Mouse (Mus musculus) 416B (cell line): Measurements from ENCODE around the gene Anxa2.

Experiments
- DNase-seq: peaks from one replicate; pipeline ENCODE4 v3.0.0; 2011; ENCODE audit warnings: low read depth

Gene Anxa2

DNA sequence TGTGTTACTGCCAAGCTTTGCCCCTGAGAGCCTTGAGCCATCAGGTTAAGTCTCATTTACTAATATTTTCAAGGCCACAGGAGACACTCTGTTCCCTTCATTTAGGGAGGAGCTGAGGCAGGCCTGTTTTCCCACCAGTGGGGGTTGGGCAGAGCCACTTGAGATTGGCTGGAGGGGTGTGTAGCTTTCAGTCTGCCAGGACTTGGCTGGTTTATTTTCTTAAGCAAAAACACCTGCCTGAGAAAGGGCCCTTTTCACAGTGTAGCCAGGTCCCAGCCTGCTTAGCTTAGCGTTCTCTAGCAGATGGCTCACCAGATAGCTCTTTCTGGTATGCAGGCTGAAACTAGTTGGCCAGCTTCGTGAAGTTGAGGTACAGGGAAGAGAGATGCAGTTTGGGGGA lies 5.6 kb downstream of the Anxa2 start:
- DNase-seq = no peak

DNA sequence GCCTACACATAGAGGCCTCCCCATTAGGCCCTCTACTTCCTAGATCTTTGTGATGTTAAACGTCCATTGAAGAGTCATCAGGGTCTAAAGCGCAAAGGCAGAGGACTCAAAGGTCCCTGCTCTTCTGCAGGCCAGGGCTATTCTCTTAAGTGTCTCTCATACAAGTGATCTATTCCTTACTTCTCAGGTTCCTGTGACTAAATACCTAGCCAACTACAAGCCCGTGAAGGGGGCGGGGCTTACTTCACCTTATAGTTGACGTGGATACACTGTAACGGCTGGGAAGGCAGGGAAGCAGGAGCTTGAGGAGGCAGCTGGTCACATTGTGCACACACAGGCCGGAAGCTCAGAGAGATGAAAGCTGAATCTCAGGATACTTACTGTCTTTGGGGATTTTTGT lies 6.5 kb downstream of the Anxa2 start:
- no peak for DNase-seq

DNA sequence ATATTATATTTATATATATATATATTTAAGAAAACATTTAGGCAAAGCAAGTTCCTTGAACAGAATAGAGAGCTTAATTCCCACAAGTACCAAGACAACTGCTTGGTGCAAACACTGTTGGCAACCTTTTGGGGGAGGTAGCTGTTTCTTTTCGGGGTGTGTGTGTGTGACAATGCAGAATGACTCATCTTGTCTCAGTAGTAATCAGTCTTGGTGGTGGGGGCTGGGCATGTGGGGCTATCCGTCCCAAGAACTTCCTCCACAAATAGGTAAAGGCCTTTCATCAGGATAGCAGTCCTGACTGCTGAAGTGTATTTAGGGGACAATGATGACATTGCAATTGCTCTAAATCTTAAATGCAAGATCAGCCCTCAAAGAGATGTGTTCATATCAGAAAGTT lies 9.6 kb downstream of the Anxa2 start:
- peak; percentile 53 for DNase-seq

DNA sequence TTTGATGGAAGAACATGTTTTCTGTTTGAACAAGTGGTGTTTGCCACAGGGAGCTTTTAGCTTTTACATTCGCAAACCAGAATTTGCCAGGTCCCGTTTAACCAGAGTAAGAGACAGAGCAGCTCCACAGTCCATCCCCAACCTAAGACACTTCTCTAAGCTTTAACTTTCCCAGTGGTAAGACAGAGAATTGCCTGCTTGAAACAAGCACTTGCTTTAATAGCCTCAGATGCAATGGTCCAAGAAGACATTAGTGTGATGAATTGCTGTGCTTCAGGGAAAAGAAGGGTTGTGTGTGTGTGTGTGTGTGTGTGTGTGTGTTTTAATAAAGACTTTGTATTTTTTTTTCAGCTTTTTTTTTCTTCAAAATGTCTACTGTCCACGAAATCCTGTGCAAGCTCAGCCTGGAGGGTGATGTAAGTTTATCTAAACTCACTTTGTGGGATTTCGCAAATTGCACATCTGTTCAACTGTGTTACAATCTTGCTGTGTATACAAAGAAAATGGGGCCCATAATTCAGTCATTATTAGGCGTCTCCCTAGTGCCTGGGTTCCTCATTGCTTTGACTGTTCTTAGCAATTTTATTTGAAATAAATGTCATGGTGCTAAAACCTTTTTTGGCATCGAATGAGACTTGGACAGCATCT lies 10.8 kb downstream of the Anxa2 start:
- peak; percentile 61 for DNase-seq

DNA sequence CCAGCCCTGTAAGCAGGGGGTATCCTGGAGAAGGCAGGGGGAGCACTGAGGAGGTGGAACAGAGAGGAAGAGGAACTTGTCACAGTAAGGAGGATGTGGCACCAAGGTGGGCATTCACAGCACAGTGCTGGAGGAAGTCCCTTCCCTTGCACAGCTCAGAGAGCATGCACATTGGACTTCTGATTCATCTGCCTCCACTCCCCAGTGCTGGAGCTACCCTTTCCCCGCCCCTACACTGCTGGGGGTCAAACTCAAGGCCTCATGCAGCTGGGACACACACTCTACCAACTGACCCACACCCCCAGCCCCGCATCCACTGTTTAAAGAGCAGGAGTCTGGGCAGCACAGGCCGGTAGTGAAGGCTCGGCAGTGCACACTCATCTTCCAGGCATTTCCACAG lies 12.7 kb downstream of the Anxa2 start:
- DNase-seq = peak; percentile 51

DNA sequence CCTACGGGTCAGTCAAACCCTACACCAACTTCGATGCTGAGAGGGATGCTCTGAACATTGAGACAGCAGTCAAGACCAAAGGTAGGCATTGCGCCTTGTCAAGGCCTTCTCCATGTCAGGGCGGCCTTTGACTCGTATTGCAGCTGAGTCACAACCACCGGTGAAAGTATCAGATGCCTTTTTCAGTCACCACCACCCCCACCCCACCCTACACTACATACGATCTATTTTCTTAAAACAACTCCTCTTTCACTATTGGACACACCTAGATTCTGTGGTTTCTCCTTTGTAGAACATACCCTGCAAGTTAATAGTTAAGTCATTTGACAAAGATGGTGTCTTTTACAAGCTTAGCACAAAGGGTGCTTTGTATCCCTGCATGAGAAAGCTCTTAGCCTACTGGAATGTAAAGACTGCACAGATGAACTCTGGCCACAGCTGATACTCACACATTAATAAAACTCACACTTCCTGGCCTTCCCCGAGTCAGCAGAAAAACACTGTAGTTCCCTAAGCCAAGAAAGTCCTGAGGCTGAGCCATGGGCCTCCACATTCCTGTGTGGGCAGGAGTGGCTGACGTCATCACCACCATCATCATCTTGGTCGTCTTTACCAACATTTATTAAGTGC lies 14.0 kb downstream of the Anxa2 start:
- no peak for DNase-seq

DNA sequence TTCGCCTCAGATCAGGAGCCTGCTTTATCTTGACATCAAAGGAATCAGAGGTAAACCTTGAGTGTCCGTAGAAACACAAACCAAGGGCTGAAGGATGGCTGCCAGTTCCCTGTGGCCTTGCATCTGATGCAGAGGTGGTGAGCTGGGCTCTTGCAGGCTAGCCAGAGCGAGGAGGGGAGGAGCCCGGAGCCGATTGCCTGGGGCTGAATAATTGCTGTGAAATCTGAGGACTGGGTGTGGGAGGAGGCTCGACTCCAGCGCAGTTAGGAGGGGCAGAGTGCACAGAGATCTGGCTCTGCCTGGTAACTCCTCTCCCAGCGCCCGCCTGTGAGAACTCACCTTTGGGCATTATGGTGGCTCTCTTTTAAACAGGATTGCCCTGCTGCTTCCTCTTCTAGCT lies 15.6 kb downstream of the Anxa2 start:
- DNase-seq = no peak

DNA sequence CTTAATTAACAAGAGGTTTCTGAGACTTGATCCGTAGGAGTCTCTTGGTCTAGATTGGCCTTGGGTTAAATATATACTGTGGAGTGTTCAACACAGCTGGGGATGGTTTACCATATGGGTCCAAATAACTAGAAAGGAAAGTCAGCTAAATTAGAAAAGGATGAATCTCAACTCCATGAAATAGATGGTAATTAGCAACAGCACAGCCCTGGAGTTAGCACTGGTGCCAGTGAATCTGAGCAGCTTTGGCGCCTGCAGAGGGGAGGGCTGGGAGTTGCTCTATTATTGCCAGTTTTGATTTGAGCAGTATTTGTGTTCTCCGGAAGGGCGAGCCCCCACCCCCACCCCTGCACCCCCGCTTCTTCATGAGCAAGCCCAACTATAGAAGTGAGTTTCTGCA lies 16.9 kb downstream of the Anxa2 start:
- DNase-seq = no peak

DNA sequence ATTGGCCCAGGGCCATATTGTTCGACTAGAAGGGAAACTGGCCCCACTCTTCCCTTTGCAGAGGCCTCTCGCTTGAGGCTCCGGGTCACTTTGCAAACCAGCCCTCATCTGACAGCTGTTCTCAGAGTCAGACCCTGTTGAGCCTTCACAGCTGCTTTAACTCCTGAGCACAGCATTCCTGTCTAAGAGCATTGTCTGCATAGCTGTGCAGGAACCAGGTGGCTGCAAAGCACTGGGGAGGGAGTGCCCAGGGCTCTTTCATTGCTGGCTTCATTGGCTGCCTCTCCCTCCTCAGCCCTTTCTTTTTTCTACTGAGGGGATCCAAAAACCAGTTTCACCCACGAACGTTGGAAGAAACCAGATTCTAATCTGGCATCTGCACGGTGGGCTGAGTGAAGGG lies 17.5 kb downstream of the Anxa2 start:
- no peak for DNase-seq

DNA sequence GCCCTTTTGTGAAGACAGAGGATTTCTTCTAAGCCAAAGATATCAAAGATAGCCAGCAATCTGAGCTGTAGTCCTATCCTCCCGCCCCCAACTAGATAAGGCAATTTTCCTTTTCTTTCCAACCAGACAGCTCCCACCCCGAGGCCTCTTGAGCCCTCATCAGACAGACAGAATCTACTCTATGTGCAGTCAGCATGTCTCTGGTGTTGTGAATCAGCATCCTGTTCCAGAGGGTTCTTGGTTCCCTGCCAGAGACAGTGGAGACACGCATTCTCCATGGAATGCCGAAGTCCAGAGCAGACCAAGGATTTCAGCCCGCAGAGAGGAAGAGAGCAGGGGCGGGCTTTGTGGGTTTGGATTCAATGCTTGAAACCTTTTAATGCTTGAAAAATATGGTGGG lies 19.3 kb downstream of the Anxa2 start:
- no peak for DNase-seq

DNA sequence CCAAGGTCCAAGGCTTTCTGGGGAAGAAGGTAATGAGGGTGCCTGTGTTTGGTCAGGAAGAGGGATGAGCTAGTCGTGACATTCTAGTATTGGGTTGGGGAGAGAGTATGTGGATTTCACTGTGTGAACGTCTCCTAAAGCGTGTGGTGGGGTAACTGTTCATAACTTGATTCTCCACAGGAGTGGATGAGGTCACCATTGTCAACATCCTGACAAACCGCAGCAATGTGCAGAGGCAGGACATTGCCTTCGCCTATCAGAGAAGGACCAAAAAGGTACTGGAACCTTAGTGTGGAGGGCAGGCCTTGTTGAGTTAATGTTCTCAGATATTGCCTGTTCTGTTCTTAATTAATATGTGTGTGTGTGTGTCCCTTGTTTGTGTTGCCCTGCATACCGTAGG lies 22.5 kb downstream of the Anxa2 start:
- DNase-seq = peak; percentile 26

DNA sequence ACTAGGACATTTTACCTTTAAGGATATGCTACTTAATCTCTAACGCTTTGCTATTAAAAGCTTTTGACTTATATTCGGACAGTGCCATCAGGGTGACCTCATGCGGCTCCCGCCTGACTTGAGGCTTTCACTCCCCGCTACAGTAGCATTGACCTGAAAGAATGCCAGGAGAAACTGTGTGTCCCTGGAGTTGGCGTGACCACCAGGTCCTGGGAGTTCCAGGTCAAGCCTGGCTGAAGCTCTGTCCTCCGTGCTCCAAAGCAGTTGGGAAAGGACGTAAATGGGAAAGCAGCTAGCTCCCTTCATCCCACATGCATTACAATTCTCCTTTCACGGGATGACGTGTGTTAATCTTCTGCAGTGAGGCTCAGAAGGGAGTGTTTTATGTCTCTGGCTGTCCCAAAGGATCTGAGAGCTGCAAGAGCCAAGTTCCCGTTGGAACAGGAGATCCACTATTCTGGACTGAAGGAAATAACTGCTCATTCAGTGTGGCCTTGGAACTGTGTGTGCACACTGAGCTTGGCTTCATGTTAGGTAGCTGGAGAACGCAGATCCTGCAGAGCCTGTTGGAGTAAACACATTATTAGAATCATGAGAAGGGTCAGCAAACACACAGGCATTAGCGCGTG lies 23.9 kb downstream of the Anxa2 start:
- DNase-seq = no peak

DNA sequence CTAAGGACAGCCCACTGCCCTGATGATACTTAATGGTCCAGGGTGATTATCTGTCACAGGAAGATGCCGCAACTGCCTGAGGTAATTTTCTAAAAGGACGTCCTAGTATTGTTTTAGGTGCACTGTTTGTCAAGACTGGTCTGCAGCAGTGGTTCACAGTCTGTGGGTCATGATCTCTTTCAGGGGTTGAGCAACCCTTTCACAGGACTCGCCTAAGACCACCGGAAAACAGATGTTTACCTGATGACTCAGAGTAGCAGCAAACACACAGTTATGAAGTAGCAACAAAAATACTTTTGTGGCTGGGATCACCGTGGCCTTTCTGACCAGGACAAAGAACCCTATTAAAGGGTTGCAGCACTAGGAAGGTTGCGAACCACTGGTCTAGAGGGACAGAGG lies 24.4 kb downstream of the Anxa2 start:
- peak; percentile 75 for DNase-seq

DNA sequence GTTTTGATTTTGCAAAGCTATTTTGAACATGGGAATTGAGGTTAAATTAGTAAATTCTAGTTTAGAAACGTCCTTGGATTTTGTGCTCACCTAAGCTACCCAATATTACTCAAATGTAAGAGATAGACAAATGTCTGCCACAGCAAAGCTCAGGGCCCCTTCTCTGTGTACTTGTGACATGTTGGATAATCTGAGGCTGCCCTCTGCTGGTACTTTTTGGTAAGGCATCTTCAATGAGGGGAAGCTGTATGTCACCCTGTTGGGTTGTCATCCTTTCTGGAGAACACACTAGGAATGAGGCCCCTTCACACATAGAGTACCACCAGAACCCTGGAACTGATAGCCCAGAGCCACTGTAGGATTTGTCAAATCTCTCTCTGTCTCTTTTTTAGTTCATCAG lies 26.9 kb downstream of the Anxa2 start:
- peak; percentile 84 for DNase-seq

DNA sequence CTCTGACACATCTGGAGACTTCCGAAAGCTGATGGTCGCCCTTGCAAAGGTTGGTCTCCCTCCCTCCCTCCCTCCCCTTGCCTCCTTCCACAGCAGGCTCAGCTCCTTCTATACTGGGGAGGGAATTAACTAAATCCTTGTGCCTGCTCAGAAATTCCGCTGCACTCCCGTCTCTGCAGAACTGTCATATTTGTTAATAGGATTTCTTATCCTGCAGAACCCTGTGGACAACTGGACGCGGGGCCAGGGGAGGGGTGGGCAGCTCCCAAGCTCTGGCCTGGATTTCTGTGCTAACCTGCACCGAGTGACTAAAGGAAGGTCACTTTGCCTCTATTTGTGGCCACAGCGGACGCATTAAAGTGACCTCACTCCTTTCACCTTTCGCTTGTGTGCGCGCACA lies 30.4 kb downstream of the Anxa2 start:
- no peak for DNase-seq

DNA sequence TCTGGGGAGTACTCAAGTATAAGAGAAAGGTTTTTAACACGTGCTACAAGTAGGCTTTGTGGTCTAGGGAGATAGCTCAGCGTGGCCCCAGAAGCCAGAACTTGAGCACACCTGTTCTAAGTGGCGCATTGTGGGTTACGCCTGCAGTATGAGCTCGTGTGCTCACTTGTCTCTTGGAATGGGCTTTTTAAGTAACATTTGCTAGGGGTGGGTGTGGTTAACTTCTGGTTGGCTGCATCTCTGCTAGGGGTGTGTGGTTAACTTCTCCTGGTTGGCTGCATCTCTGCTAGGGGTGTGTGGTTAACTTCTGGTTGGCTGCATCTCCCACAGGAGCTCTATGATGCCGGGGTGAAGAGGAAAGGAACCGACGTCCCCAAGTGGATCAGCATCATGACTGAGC lies 32.7 kb downstream of the Anxa2 start:
- DNase-seq = no peak

DNA sequence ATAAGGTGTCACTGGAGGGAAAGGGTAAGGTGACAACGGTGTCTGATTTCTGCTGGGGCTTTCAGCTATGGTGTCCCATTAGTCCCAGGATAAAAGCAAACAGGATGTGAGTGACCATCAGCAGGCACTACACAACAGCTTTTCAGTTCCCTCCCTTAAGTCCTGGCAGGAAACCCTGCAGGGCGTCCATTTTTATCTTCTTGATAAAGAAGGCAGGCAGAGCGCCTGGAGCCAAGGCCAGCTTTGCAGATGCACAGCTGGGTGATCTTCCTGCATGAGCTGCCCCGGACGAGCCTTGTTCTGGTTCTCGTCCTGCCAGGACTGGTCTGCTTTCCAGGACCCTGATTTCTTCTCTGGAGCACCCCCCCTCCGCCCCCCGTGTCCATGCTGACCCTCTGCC lies 35.1 kb downstream of the Anxa2 start:
- no peak for DNase-seq

DNA sequence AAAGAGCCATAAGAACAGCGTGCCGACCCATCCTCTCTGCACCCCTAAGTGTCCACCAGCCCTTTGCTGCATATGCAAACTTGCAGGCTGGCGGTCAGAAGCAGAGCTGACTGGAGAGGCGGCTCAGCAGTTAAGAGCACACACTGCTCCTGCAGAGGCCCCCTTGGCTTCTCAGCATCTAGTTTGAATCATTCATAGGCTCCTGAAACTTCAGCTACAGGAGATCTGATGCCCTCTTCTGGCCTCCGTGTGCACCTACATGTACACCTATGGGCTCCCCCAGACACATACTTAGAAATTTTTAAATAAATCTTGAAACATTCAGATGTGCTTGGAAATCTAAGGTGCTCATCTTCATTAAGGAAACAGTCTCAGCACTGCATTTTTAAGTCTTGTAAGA lies 35.6 kb downstream of the Anxa2 start:
- peak; percentile 49 for DNase-seq

DNA sequence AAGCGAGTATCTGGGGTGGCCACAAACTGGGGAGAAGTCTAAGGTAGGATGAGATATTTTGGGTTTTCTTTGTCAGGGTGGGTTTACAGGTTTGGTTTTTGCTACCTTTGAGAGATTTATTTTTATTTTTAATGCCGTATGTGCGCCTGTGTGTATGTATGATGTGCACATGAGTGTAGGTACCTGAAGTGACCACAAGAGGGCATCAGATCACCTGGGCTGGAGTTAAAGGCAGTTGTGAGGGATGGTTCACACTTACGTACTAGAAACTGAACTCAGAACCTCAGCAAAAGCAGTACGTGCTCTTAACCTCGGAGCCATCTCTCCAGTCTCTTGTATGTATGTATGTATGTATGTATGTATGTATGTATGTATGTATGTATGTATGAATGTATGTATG lies 39.4 kb downstream of the Anxa2 start:
- DNase-seq = no peak

DNA sequence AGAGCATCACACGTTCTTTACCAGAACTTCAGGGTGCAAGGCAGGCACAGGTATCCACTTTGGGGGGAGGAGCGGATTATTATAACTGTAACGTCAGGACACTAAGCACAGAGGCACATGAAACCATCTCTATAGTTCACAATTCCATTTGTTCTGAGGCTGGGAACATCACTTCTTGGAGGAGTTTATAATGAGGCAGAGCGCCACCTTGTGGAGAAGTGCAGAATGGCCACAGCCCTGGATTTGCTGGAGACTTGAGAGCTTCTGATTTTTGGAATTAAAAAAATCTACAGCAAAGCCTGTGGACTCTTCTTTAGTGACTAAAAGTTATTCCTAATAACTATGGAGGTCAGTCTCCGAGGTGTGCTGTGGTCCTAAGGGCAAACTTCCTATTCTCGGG lies 49.1 kb downstream of the Anxa2 start:
- peak; percentile 69 for DNase-seq

DNA sequence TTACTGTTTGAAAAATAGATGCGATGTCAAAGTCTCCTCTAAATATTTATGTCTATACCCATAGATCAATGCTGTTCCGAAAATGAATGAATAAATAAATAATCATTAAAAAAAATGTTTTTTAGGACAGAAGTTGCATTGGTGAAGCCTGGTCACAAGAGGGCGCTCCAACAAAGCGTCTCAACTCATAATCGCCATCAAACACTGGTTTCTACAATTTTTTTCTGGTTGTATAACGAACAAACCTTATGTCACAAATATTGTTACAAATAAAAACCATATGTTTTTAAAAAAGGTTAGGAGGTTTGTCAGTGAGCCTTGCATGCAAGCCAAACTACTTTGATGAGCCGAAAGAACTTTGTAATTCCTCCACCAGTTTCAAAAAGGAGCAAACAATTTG lies 52.2 kb downstream of the Anxa2 start:
- peak; percentile 57 for DNase-seq

DNA sequence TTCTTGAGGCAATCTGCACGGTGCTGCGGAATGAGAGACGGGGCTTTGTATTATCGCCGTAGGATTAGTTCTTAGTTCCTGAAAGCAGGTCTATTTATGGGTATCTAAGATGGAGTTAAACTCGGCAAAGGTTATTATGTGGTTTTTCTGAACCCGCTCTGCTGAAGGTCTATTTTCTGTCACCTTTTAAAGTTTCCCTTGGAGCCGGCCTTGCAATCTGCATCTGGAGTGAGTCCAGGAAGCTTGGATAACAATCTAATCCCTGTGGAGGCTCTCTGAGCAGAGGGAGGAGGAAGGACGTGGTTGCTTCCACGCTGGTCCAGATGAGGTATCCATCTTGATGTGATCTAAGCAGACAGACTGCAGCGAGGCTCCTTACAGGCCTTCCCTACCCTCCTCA lies 53.8 kb downstream of the Anxa2 start:
- no peak for DNase-seq

DNA sequence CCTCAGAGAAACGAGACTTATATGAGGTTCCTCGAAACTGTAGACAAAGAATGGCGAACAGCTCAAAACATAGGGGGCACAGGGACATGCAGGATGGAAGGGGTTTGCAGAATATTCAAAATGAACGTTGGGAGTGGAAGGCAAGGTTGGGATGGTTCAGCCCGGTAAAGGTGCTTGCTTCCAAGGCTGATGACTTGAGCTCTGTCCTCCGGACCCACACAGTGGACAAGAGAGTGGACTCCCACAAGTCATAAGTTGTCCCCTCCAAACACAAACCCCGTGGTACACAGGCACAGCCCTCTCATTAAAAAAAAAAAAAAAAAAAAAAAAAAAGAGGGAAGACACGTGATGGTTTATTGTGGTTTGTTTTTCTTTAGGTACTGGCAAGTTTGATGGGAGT lies 54.6 kb downstream of the Anxa2 start:
- DNase-seq = no peak
